33 mouse cellular contexts compared by ENCODE assay signal in the genomic region with DNA sequence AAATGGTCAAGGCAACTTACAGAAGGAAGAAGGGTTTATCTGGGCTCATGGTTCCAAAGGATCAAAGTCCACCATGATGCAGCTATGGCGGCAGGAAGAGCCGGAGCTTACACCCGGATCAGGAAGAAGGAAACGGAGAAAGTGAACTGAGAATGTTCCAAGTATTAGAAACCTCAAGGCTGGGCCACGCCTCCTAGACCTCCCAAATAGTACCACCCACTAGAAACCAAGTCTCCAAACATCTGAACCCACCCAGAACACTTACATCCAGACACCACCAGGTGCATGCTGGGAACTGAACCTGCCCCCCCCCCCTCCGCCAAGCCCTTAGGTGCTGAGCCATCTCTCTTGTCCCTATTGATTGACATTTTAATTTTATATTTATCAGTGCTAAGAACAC. TPM values are rescaled to one million over a fixed set of nuclear protein-coding genes. Genes with fewer than 3 reads are reported as not detected.
"Had no signal": no experiment of that assay in that cellular context is flagged by ENCODE, and none has a peak within 500 bp of the region (broad histone marks: within the 10 kb centered on the region; RNA-seq: fewer than 3 reads in every experiment).

No protein-coding gene starts in this region.

- ATAC-seq: hindbrain, embryonic 16.5 days; hindbrain, postnatal 0 days; inflammation-experienced regulatory T-cells, adult 6 months; intestine, embryonic 15.5 days had no signal

- H3K27me3 ChIP-seq: heart, embryonic 12.5 days; heart, embryonic 13.5 days; heart, embryonic 15.5 days; hindbrain, embryonic 12.5 days; hindbrain, embryonic 15.5 days; intestine, embryonic 15.5 days; kidney, embryonic 15.5 days had no signal

- H3K9ac ChIP-seq: heart, embryonic 12.5 days; heart, embryonic 13.5 days; heart, embryonic 15.5 days; hindbrain, embryonic 12.5 days; hindbrain, embryonic 14.5 days; hindbrain, embryonic 15.5 days; intestine, embryonic 15.5 days; kidney, embryonic 15.5 days had no signal

- H3K4me3 ChIP-seq: heart, embryonic 10.5 days; heart, embryonic 12.5 days; heart, embryonic 13.5 days; heart, embryonic 15.5 days; hindbrain, embryonic 10.5 days; hindbrain, embryonic 12.5 days; hindbrain, embryonic 15.5 days; intestine, embryonic 15.5 days; kidney, embryonic 15.5 days; layer of hippocampus, adult 2 months; left cerebral cortex, adult 2 months had no signal

- H3K4me2 ChIP-seq: heart, embryonic 11.5 days; heart, embryonic 12.5 days; heart, embryonic 13.5 days; heart, embryonic 15.5 days; hindbrain, embryonic 12.5 days; hindbrain, embryonic 14.5 days; hindbrain, embryonic 15.5 days; intestine, embryonic 15.5 days; kidney, embryonic 15.5 days had no signal

- H3K4me1 ChIP-seq: heart, embryonic 12.5 days; heart, embryonic 13.5 days; heart, embryonic 15.5 days; hindbrain, embryonic 12.5 days; hindbrain, embryonic 15.5 days; kidney, embryonic 15.5 days had no signal

- DNase-seq: heart, postnatal 10 days; heart, postnatal 14 days; heart, postnatal 36 days; heart, postnatal 4 days; kidney, adult 11 months; kidney, adult 18-20 months; kidney, adult 2 months; kidney, adult 8-10 months; kidney, adult 9 months; kidney, postnatal 10 days; kidney, postnatal 14 days; kidney, postnatal 25 days; kidney, postnatal 36 days; kidney, postnatal 4 days; layer of hippocampus, adult 9-11 months; layer of hippocampus, postnatal 36 days had no signal

- H3K36me3 ChIP-seq: heart, embryonic 10.5 days; heart, embryonic 12.5 days; heart, embryonic 13.5 days; heart, embryonic 15.5 days; hindbrain, embryonic 10.5 days; hindbrain, embryonic 12.5 days; hindbrain, embryonic 15.5 days; intestine, embryonic 15.5 days; kidney, embryonic 15.5 days had no signal

- H3K9me3 ChIP-seq: heart, embryonic 15.5 days; hindbrain, embryonic 15.5 days; intestine, embryonic 15.5 days; kidney, embryonic 15.5 days had no signal

- H3K27ac ChIP-seq: heart, embryonic 10.5 days; heart, embryonic 13.5 days; heart, embryonic 15.5 days; hindbrain, embryonic 10.5 days; hindbrain, embryonic 12.5 days; hindbrain, embryonic 14.5 days; hindbrain, embryonic 15.5 days; hindbrain, postnatal 0 days; intestine, embryonic 15.5 days; kidney, embryonic 15.5 days; kidney, postnatal 0 days; layer of hippocampus, adult 2 months; left cerebral cortex, adult 2 months had no signal

RNA-seq across cellular contexts. Expression of a gene that starts 59.3 kb away (rescaled TPM):
- polyA plus RNA-seq: inflammation-experienced regulatory T-cells, adult 6 months had no signal
